Mouse (Mus musculus): ENCODE measurements around the gene Gsg1l.

- no peak for TF ChIP-seq GATA1 (IDR thresholded peaks at IDR 0.05; ENCODE audit: borderline replicate concordance, low read length)
- no peak for TF ChIP-seq FLI1 (IDR thresholded peaks at IDR 0.05; ENCODE audit: low read length)
Observed at GRCm38 (mm10) chr7:126094738-126095137, 12.5 kb upstream of the Gsg1l start.
